Mouse (Mus musculus) thymus, postnatal 25 days (tissue): ENCODE measurements around the gene Sema3f.

Experiments
- DNase-seq: peaks from one replicate; pipeline ENCODE4 v3.0.0; 2022

Gene Sema3f

GRCm38 (mm10) chr9:107688939-107689338 lies 21.3 kb downstream of the Sema3f start:
- no peak for DNase-seq

GRCm38 (mm10) chr9:107688415-107688814 lies 21.9 kb downstream of the Sema3f start:
- DNase-seq = no peak

- DNase-seq = peak; percentile 79
Measured at GRCm38 (mm10) chr9:107685231-107685981, 24.9 kb downstream of the Sema3f start.

- DNase-seq = no peak
Measured at GRCm38 (mm10) chr9:107682405-107682804, 27.9 kb downstream of the Sema3f start.

GRCm38 (mm10) chr9:107679501-107679900 lies 30.8 kb downstream of the Sema3f start, which contains the start of gene Gnat1:
TSS of gene Gnat1 (minus strand) at chr9:107679712.
- DNase-seq = no peak

GRCm38 (mm10) chr9:107678861-107679260 lies 31.4 kb downstream of the Sema3f start:
- DNase-seq = no peak

- DNase-seq = peak; percentile 77
Measured at GRCm38 (mm10) chr9:107677819-107678526, 32.3 kb downstream of the Sema3f start.

GRCm38 (mm10) chr9:107677091-107677784 lies 33.0 kb downstream of the Sema3f start:
- peak; percentile 63 for DNase-seq

GRCm38 (mm10) chr9:107676302-107676701 lies 34.0 kb downstream of the Sema3f start:
- no peak for DNase-seq

GRCm38 (mm10) chr9:107675671-107676301 lies 34.5 kb downstream of the Sema3f start:
- peak; percentile 71 for DNase-seq

GRCm38 (mm10) chr9:107674609-107675429 lies 35.5 kb downstream of the Sema3f start:
- DNase-seq = no peak

- no peak for DNase-seq
Measured at GRCm38 (mm10) chr9:107670259-107670658, 40.0 kb downstream of the Sema3f start.

- no peak for DNase-seq
Measured at GRCm38 (mm10) chr9:107669480-107669945, 40.8 kb downstream of the Sema3f start, which contains the start of gene Slc38a3. TSS of gene Slc38a3 (minus strand) at chr9:107669530.

- DNase-seq = no peak
Measured at GRCm38 (mm10) chr9:107668916-107669315, 41.4 kb downstream of the Sema3f start.

- no peak for DNase-seq
Measured at GRCm38 (mm10) chr9:107668011-107668410, 42.3 kb downstream of the Sema3f start.

GRCm38 (mm10) chr9:107667219-107667618 lies 43.1 kb downstream of the Sema3f start:
- peak; percentile 28 for DNase-seq

- no peak for DNase-seq
Measured at GRCm38 (mm10) chr9:107666751-107667205, 43.5 kb downstream of the Sema3f start.

GRCm38 (mm10) chr9:107665308-107665707 lies 45.0 kb downstream of the Sema3f start:
- no peak for DNase-seq

GRCm38 (mm10) chr9:107663525-107663924 lies 46.8 kb downstream of the Sema3f start:
- no peak for DNase-seq

GRCm38 (mm10) chr9:107662342-107662741 lies 47.9 kb downstream of the Sema3f start:
- no peak for DNase-seq

GRCm38 (mm10) chr9:107660777-107661176 lies 49.5 kb downstream of the Sema3f start:
- DNase-seq = no peak

- DNase-seq = no peak
Measured at GRCm38 (mm10) chr9:107659961-107660360, 50.3 kb downstream of the Sema3f start.
